Comparison of ENCODE assay signal across 8 mouse cellular contexts in genomic region chr13:17694414-17694813, GRCm38 (mm10). TPM values are rescaled to one million over a fixed set of nuclear protein-coding genes. Genes with fewer than 3 reads are reported as not detected.
DNase-seq lines count a peak whose midpoint lies in the region; ATAC-seq and TF ChIP-seq lines count a peak whose summit lies in the region.

No protein-coding gene starts in this region.

- 0 out of 2 replicates have a peak, but pooled peaks cover 4% of the 10 kb centered on the region for H3K4me1 ChIP-seq in lung, embryonic 14.5 days (ENCODE audit: insufficient read depth)
- H3K4me1 ChIP-seq in forebrain, embryonic 14.5 days (ENCODE audit: control insufficient read depth, insufficient read depth, low read length), result peaks cover 4% of the 10 kb centered on the region
- peaks cover 29% of the 10 kb centered on the region for H3K4me1 ChIP-seq in liver, embryonic 13.5 days (replicated peaks)

- peak; percentile 80 for ATAC-seq in lung, embryonic 14.5 days (ENCODE audit: insufficient read depth)
- ATAC-seq in forebrain, embryonic 14.5 days, result peak; percentile 76
- ATAC-seq in liver, embryonic 13.5 days (ENCODE audit: low read depth), result peak; percentile 53

- no peak for TF ChIP-seq CTCF in lung, embryonic 14.5 days (IDR thresholded peaks at IDR 0.05; ENCODE audit: low read depth)

- no peaks in the 10 kb centered on the region for H3K9me3 ChIP-seq in lung, embryonic 14.5 days (ENCODE audit: low read depth, low read length)
- H3K9me3 ChIP-seq in forebrain, embryonic 14.5 days (replicated peaks; ENCODE audit: control insufficient read depth, low read length), result no peaks in the 10 kb centered on the region
- H3K9me3 ChIP-seq in liver, embryonic 13.5 days (replicated peaks), result no peaks in the 10 kb centered on the region

- H3K4me2 ChIP-seq in lung, embryonic 14.5 days, result peak overlapping the region; percentile 60
- peak overlapping the region; percentile 66 for H3K4me2 ChIP-seq in forebrain, embryonic 14.5 days (ENCODE audit: low read length)
- H3K4me2 ChIP-seq in liver, embryonic 13.5 days, result peak overlapping the region; percentile 87

- peak overlapping the region; percentile 48 for H3K27ac ChIP-seq in lung, embryonic 14.5 days (ENCODE audit: low read depth)
- peak overlapping the region; percentile 74; the same call in 1 of the 2 replicates for H3K27ac ChIP-seq in forebrain, embryonic 14.5 days (ENCODE audit: low read depth, low read length)
- H3K27ac ChIP-seq in liver, embryonic 13.5 days, result peak overlapping the region; percentile 78

- peak overlapping the region; percentile 73 for H3K9ac ChIP-seq in lung, embryonic 14.5 days
- peak overlapping the region; percentile 63 for H3K9ac ChIP-seq in forebrain, embryonic 14.5 days (ENCODE audit: low read length)
- H3K9ac ChIP-seq in liver, embryonic 13.5 days, result peak overlapping the region; percentile 85

- H3K36me3 ChIP-seq in lung, embryonic 14.5 days (ENCODE audit: insufficient read depth), result 0 out of 2 replicates have a peak, but pooled peaks cover 4% of the 10 kb centered on the region
- no peaks in the 10 kb centered on the region for H3K36me3 ChIP-seq in forebrain, embryonic 14.5 days (ENCODE audit: control insufficient read depth, insufficient read depth, low read length)
- peaks cover 4% of the 10 kb centered on the region for H3K36me3 ChIP-seq in liver, embryonic 13.5 days

- no peaks in the 10 kb centered on the region for H3K27me3 ChIP-seq in lung, embryonic 14.5 days (ENCODE audit: insufficient read depth, low read length)
- H3K27me3 ChIP-seq in forebrain, embryonic 14.5 days (replicated peaks; ENCODE audit: control insufficient read depth, insufficient read depth, low read length), result no peaks in the 10 kb centered on the region
- no peaks in the 10 kb centered on the region for H3K27me3 ChIP-seq in liver, embryonic 13.5 days

- H3K4me3 ChIP-seq in lung, embryonic 14.5 days (ENCODE audit: low read depth, low read length), result peak overlapping the region; percentile 79
- H3K4me3 ChIP-seq in forebrain, embryonic 14.5 days (ENCODE audit: low read depth, low read length), result peak overlapping the region; percentile 75
- peak overlapping the region; percentile 87 for H3K4me3 ChIP-seq in liver, embryonic 13.5 days (replicated peaks)

- no peak for DNase-seq in lung, embryonic 14.5 days
- DNase-seq in lung, postnatal 10 days, result no peak
- DNase-seq in brain, adult 2 months (ENCODE audit: low read depth, low spot score), result peak; percentile 32
- DNase-seq in forebrain, embryonic 14.5 days (ENCODE audit: low spot score), result peak; percentile 53
- no peak for DNase-seq in liver, embryonic 13.5 days
- DNase-seq in urinary bladder, postnatal 25 days (ENCODE audit: low spot score), result no peak
- no peak for DNase-seq in thymus, adult 18-20 months
- DNase-seq in layer of hippocampus, postnatal 25 days (ENCODE audit: extremely low spot score in 1 of 2, low spot score in 1 of 2), result no peak

- 0% methylated on average over 24 of the region's 25 CpGs for WGBS in lung, embryonic 14.5 days
- WGBS in forebrain, embryonic 14.5 days, result under 1% methylated on average over 12 of the region's 25 CpGs
- WGBS in liver, embryonic 13.5 days (ENCODE audit: insufficient replicate concordance), result under 1% methylated on average over 23 of the region's 25 CpGs

RNA-seq across cellular contexts. Expression of gene Mplkip, which starts 0.6 kb away (rescaled TPM):
- polyA plus RNA-seq in lung, embryonic 14.5 days (2014; fragmentation: Nextera tagmentation; extraction: Ambion mirVana), result 53.5 and 61.6 TPM in 2 replicates
- polyA plus RNA-seq in forebrain, embryonic 14.5 days (2014; fragmentation: Nextera tagmentation; extraction: Ambion mirVana), result 48.3 and 60.0 TPM in 2 replicates
- 33.0 and 34.0 TPM in 2 replicates for polyA plus RNA-seq in liver, embryonic 13.5 days (2015; fragmentation: Nextera tagmentation; extraction: Ambion mirVana)
- total RNA-seq in layer of hippocampus, postnatal 25 days (2021), result 10 to 100 TPM; 13.1 to 18.8 TPM

RNA-seq across cellular contexts. Expression of gene Sugct, which starts 0.9 kb away (rescaled TPM):
- 3.0 and 3.4 TPM in 2 replicates for polyA plus RNA-seq in lung, embryonic 14.5 days (2014; fragmentation: Nextera tagmentation; extraction: Ambion mirVana)
- 1.7 TPM in 2 replicates for polyA plus RNA-seq in forebrain, embryonic 14.5 days (2014; fragmentation: Nextera tagmentation; extraction: Ambion mirVana)
- 2.7 and 2.9 TPM in 2 replicates for polyA plus RNA-seq in liver, embryonic 13.5 days (2015; fragmentation: Nextera tagmentation; extraction: Ambion mirVana)
- 1 to 10 TPM; 1.6 to 1.7 TPM for total RNA-seq in layer of hippocampus, postnatal 25 days (2021)

Comparison
In these comparisons a context has a peak if more than half of its experiments do, and no peak if none do; other contexts are left out.
1. DNase-seq: peak in brain, adult 2 months (single experiment) and forebrain, embryonic 14.5 days (single experiment); none in lung, embryonic 14.5 days (single experiment), lung, postnatal 10 days (single experiment), liver, embryonic 13.5 days (single experiment), urinary bladder, postnatal 25 days (single experiment), thymus, adult 18-20 months (0 of 2) and layer of hippocampus, postnatal 25 days (0 of 2).
2. Peak in every context shown above with its lines, with median percentiles within 50 percentile points of each other: ATAC-seq, H3K27ac ChIP-seq, H3K4me2 ChIP-seq, H3K4me3 ChIP-seq and H3K9ac ChIP-seq.